Mouse (Mus musculus) limb, embryonic 14.5 days (tissue): ENCODE results near the gene Dpf1. TPM values are rescaled to one million over a fixed set of nuclear protein-coding genes. Genes with fewer than 3 reads are reported as not detected.

Experiments
- ATAC-seq: fragments of 200-750 bp; cut with Nextera tagmentation; 2 replicates; pipeline ENCODE4 v1.8.0; 2017; ENCODE audit warnings: low read depth, moderate number of reproducible peaks, moderate TSS enrichment; ENCODE audit not compliant: low FRiP score
- DNase-seq: peaks from one replicate; pipeline ENCODE4 v3.0.0-alpha.2; 2015; ENCODE audit warnings: low spot score
- H3K27ac ChIP-seq: fragments of 300-500 bp; sonication (generic); replicated peaks from 2 replicates; pipeline ENCODE4 v1.5.1; 2014; ENCODE audit warnings: low read depth, mild to moderate bottlenecking, low read length, moderate library complexity, mixed read lengths
- H3K27me3 ChIP-seq: fragments of 300-500 bp; sonication (generic); 2 replicates; pipeline ENCODE4 v1.6.1; 2014; ENCODE audit warnings: low read length, mixed read lengths; ENCODE audit not compliant: control insufficient read depth, insufficient read depth
- H3K36me3 ChIP-seq: fragments of 300-500 bp; sonication (generic); 2 replicates; pipeline ENCODE4 v1.6.1; 2014; ENCODE audit warnings: mild to moderate bottlenecking, low read length, moderate library complexity, mixed read lengths; ENCODE audit not compliant: control insufficient read depth, insufficient read depth
- H3K4me1 ChIP-seq: fragments of 300-500 bp; sonication (generic); 2 replicates; pipeline ENCODE4 v1.6.1; 2014; ENCODE audit warnings: antibody characterized with exemption, low read length, mixed read lengths; ENCODE audit not compliant: control insufficient read depth, insufficient read depth
- H3K4me2 ChIP-seq: fragments of 300-500 bp; sonication (generic); replicated peaks from 2 replicates; pipeline ENCODE4 v1.6.1; 2014; ENCODE audit warnings: low read depth, mild to moderate bottlenecking, low read length, moderate library complexity; ENCODE audit not compliant: severe bottlenecking
- H3K4me3 ChIP-seq: fragments of 300-500 bp; sonication (generic); replicated peaks from 2 replicates; pipeline ENCODE4 v1.5.1; 2014; ENCODE audit warnings: low read length
- H3K9ac ChIP-seq: fragments of 300-500 bp; sonication (generic); 2 replicates; pipeline ENCODE4 v1.6.1; 2014; ENCODE audit warnings: mild to moderate bottlenecking, low read depth, low read length, moderate library complexity; ENCODE audit not compliant: severe bottlenecking
- H3K9me3 ChIP-seq: fragments of 300-500 bp; sonication (generic); 2 replicates; pipeline ENCODE4 v1.6.1; 2016; ENCODE audit warnings: low read length; ENCODE audit not compliant: control insufficient read depth
- POLR2A ChIP-seq: fragments of 200-500 bp; IDR thresholded peaks from 2 replicates; pipeline ENCODE4 v1.8.0; 2012; ENCODE audit warnings: inconsistent platforms, mild to moderate bottlenecking, moderate library complexity, borderline replicate concordance; ENCODE audit not compliant: insufficient read depth, insufficient read length; ENCODE audit errors: extremely low read depth
- WGBS: fragments of 180-500 bp; shearing (Covaris S2); extraction: QIAGEN DNeasy Blood & Tissue Kit; methylation state at CpG from one replicate; pipeline ENCODE4 v1.1.7; 2014; 5-methylcytosine and 5-hydroxymethylcytosine counted together
- polyA plus RNA-seq, 2 experiments: library from polyadenylated mRNA; depleted of rRNA in 1 of 2; stranded (reverse) in 1 of 2; unstranded in 1 of 2; fragments of >200 nt; fragmentation: Nextera tagmentation in 1 of 2; extraction: Ambion mirVana in 1 of 2; gene quantifications; 2 replicates each; pipeline versions ENCODE4 v1.2.1 to v1.2.3; 2012 to 2014

Dpf1 gene
- polyA plus RNA-seq, 2 experiments = 10.7 to 13.2 TPM

GRCm38 (mm10) chr7:29334156-29334555, 30.4 kb downstream of the Dpf1 start:
- no peak overlapping the region for H3K27ac ChIP-seq
- H3K36me3 ChIP-seq = peaks cover 54% of the 10 kb centered on the region
- H3K9ac ChIP-seq = no peak overlapping the region
- no peaks in the 10 kb centered on the region for H3K4me1 ChIP-seq
- no peak overlapping the region for H3K4me3 ChIP-seq
- 61% methylated on average over 7 of the region's 7 CpGs for WGBS
- H3K27me3 ChIP-seq = no peaks in the 10 kb centered on the region
- TF ChIP-seq POLR2A = no peak
- H3K4me2 ChIP-seq = no peak overlapping the region
- ATAC-seq (no peak), DNase-seq (no peak)
- no peaks in the 10 kb centered on the region for H3K9me3 ChIP-seq

GRCm38 (mm10) chr7:29335276-29335675, 31.5 kb downstream of the Dpf1 start:
- DNase-seq (no peak), ATAC-seq (no peak)
- Histone ChIP-seq H3K9ac (no peak overlapping the region), H3K9me3 (no peaks in the 10 kb centered on the region), H3K27ac (no peak overlapping the region), H3K4me3 (no peak overlapping the region), H3K4me1 (no peaks in the 10 kb centered on the region), H3K36me3 (peaks cover 44% of the 10 kb centered on the region), H3K27me3 (no peaks in the 10 kb centered on the region), H3K4me2 (no peak overlapping the region)
- no peak for TF ChIP-seq POLR2A

- no peak overlapping the region for H3K4me3 ChIP-seq
- no peaks in the 10 kb centered on the region for H3K27me3 ChIP-seq
- H3K4me2 ChIP-seq = no peak overlapping the region
- 75% methylated on average over 6 of the region's 6 CpGs for WGBS
- no peak for TF ChIP-seq POLR2A
- H3K27ac ChIP-seq = no peak overlapping the region
- no peak overlapping the region for H3K9ac ChIP-seq
- H3K9me3 ChIP-seq = no peaks in the 10 kb centered on the region
- no peaks in the 10 kb centered on the region for H3K4me1 ChIP-seq
- no peak for ATAC-seq
- no peak for DNase-seq
- H3K36me3 ChIP-seq = peaks cover 36% of the 10 kb centered on the region
Measured at GRCm38 (mm10) chr7:29335841-29336671, 32.3 kb downstream of the Dpf1 start.

- 77% methylated on average over 9 of the region's 9 CpGs for WGBS
- Histone ChIP-seq H3K9me3 (no peaks in the 10 kb centered on the region), H3K4me3 (no peak overlapping the region), H3K27me3 (no peaks in the 10 kb centered on the region), H3K9ac (no peak overlapping the region), H3K36me3 (peaks cover 29% of the 10 kb centered on the region), H3K27ac (no peak overlapping the region), H3K4me1 (no peaks in the 10 kb centered on the region), H3K4me2 (no peak overlapping the region)
- no peak for DNase-seq
- no peak for ATAC-seq
- TF ChIP-seq POLR2A = no peak
Measured at GRCm38 (mm10) chr7:29336795-29337319, 33.1 kb downstream of the Dpf1 start.

- no peak overlapping the region for H3K4me3 ChIP-seq
- WGBS = 90% methylated on average over 2 of the region's 2 CpGs
- no peak overlapping the region for H3K4me2 ChIP-seq
- no peak for ATAC-seq
- H3K4me1 ChIP-seq = 0 out of 2 replicates have a peak, but pooled peaks cover 4% of the 10 kb centered on the region
- H3K9me3 ChIP-seq = no peaks in the 10 kb centered on the region
- H3K36me3 ChIP-seq = peaks cover 27% of the 10 kb centered on the region
- no peak for TF ChIP-seq POLR2A
- no peaks in the 10 kb centered on the region for H3K27me3 ChIP-seq
- H3K27ac ChIP-seq = no peak overlapping the region
- no peak overlapping the region for H3K9ac ChIP-seq
- no peak for DNase-seq
Measured at GRCm38 (mm10) chr7:29337766-29338165, 34.0 kb downstream of the Dpf1 start.
